Mouse (Mus musculus) liver (tissue): Measurements from ENCODE around the gene Topors.
"Not testable (repeated sequence)": the region's sequence is repeated elsewhere in the genome, so short reads cannot be mapped to it uniquely, and the experiment has no call there.

ENCODE experiments used
- DNase-seq: peaks from one replicate; pipeline ENCODE4 v3.0.0-alpha.2; 2020; ENCODE audit warnings: mixed read lengths

Gene Topors

GRCm38 (mm10) chr4:40269430-40270032 is at the start of gene Topors, which contains the start of gene Smim27:
TSS of gene Topors (minus strand) at chr4:40269850.
TSS of gene Smim27 (plus strand) at chr4:40269579.
- DNase-seq: peak; percentile 94

- no peak for DNase-seq
Measured at GRCm38 (mm10) chr4:40317404-40317803, 47.8 kb upstream of the Topors start.

- no peak for DNase-seq
Measured at GRCm38 (mm10) chr4:40313026-40313425, 43.4 kb upstream of the Topors start.

- no peak for DNase-seq
Measured at GRCm38 (mm10) chr4:40312213-40312612, 42.6 kb upstream of the Topors start.

GRCm38 (mm10) chr4:40310796-40311383 is 41.2 kb upstream of the Topors start:
- DNase-seq: no peak

GRCm38 (mm10) chr4:40309682-40310081 is 40.0 kb upstream of the Topors start:
- DNase-seq: no peak

GRCm38 (mm10) chr4:40302445-40303125 is 32.9 kb upstream of the Topors start:
- DNase-seq: no peak

GRCm38 (mm10) chr4:40301076-40301789 is 31.6 kb upstream of the Topors start:
- peak; percentile 66 for DNase-seq

- no peak for DNase-seq
Measured at GRCm38 (mm10) chr4:40299169-40299568, 29.5 kb upstream of the Topors start.

GRCm38 (mm10) chr4:40291511-40291910 is 21.9 kb upstream of the Topors start:
- DNase-seq: not testable (repeated sequence)

GRCm38 (mm10) chr4:40289046-40289445 is 19.4 kb upstream of the Topors start:
- no peak for DNase-seq

- no peak for DNase-seq
Measured at GRCm38 (mm10) chr4:40287415-40287814, 17.8 kb upstream of the Topors start.

GRCm38 (mm10) chr4:40285582-40285981 is 15.9 kb upstream of the Topors start:
- peak; percentile 60 for DNase-seq

GRCm38 (mm10) chr4:40279276-40279900 is 9.7 kb upstream of the Topors start, which contains the start of gene Ndufb6:
TSS of gene Ndufb6 (minus strand) at chr4:40279421.
- peak; percentile 96 for DNase-seq

- DNase-seq: peak; percentile 6
Measured at GRCm38 (mm10) chr4:40278880-40279275, 9.2 kb upstream of the Topors start.

- DNase-seq: peak; percentile 34
Measured at GRCm38 (mm10) chr4:40268835-40269234, 815 bp downstream of the Topors start.

GRCm38 (mm10) chr4:40268204-40268813 is 1.3 kb downstream of the Topors start:
- DNase-seq: peak; percentile 93

- DNase-seq: no peak
Measured at GRCm38 (mm10) chr4:40267681-40268080, 2.0 kb downstream of the Topors start.

GRCm38 (mm10) chr4:40264321-40264720 is 5.3 kb downstream of the Topors start:
- no peak for DNase-seq

- DNase-seq: no peak
Measured at GRCm38 (mm10) chr4:40254385-40255103, 15.1 kb downstream of the Topors start.

- DNase-seq: no peak
Measured at GRCm38 (mm10) chr4:40253766-40254165, 15.9 kb downstream of the Topors start.

GRCm38 (mm10) chr4:40250984-40251383 is 18.7 kb downstream of the Topors start:
- no peak for DNase-seq
